Mouse (Mus musculus) Patski (cell line): Measurements from ENCODE around the gene Cnnm1. TPM values are rescaled to one million over a fixed set of nuclear protein-coding genes. Genes with fewer than 3 reads are reported as not detected.
A peak's percentile ranks its signal among the peaks of the same experiment; 100 is the strongest.

Experiments
- ATAC-seq: fragments of 100-300 bp; one replicate; pipeline ENCODE4 v1.8.0; 2021
- CTCF ChIA-PET: fragments of 350-600 bp; sonication (Branson Sonifier 250); formaldehyde crosslinking; loops from one replicate; lab custom pipeline; 2022; ENCODE audit warnings: inconsistent platforms; lab: Charles Lee
- POLR2A ChIA-PET: fragments of 350-600 bp; sonication (Branson Sonifier 250); formaldehyde crosslinking; loops from one replicate; lab custom pipeline; 2022; ENCODE audit warnings: antibody characterized with exemption, inconsistent platforms; lab: Charles Lee
- DNase-seq: peaks from one replicate; pipeline ENCODE4 v3.0.0-alpha.2; 2011; ENCODE audit warnings: low read depth, low spot score
- H3K27me3 ChIP-seq: fragments of 371-371 bp; one replicate; pipeline ENCODE4 v1.5.1; 2021
- CTCF ChIP-seq: fragments of 100-300 bp; IDR thresholded peaks from one replicate; pipeline ENCODE4 v1.5.1; 2021
- in situ Hi-C: fragments of 300-500 bp; cut with MboI; formaldehyde crosslinking; loops from 3 replicates; pipeline ENCODE4 v1.11.1; 2018; ENCODE audit warnings: low pct_unique_long_range_greater_than_20kb, mixed read lengths
- polyA plus RNA-seq: library from polyadenylated mRNA; unstranded; gene quantifications from one replicate; pipeline ENCODE4 v1.2.3, GENCODE M21; 2021

The Cnnm1 gene
- not detected for polyA plus RNA-seq

GRCm38 (mm10) chr19:43440112-43440737, at the start of gene Cnnm1:
Gene Cnnm1, plus strand, starts transcription at chr19:43440436.
- DNase-seq (no peak), ATAC-seq (peak; percentile 34)
- TF ChIP-seq CTCF = no peak
- ChIA-PET CTCF (interaction anchor here (0.7 kb wide), 1 partner anchor 39 kb away, joined by 3 read pairs; no protein-coding TSS in a partner anchor), POLR2A (no interaction called here)
- peaks cover 65% of the 10 kb centered on the region for H3K27me3 ChIP-seq
- in situ Hi-C loops = no loop called here

- peak; percentile 77 for TF ChIP-seq CTCF
- POLR2A ChIA-PET = no interaction called here
- in situ Hi-C loops = no loop called here
- ATAC-seq (peak; percentile 83), DNase-seq (peak; percentile 6)
- peaks cover 87% of the 10 kb centered on the region for H3K27me3 ChIP-seq
- CTCF ChIA-PET = interaction anchor here (1.0 to 3.1 kb wide), 10 partner anchors 8 to 1081 kb away, joined by 3 to 18 read pairs (median 6); no protein-coding TSS in a partner anchor
Observed at GRCm38 (mm10) chr19:43396327-43396726, 43.9 kb upstream of the Cnnm1 start.

DNA sequence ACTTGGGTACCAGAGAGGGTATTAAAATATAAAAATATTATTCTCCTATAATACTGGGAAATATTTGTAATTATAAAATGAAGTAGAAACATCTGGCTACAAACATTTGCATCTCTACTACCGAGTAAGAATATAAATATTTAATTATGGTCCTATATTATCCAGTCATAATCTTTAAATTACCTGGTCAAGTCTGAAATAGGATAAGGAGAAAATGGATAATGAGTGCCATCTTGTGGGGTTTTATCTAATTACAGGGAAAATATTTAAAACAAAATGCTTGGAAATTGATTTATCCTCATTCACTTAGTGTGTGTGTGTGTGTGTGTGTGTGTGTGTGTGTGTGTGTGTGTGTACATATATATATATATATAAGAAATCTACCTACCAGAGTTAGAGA, 33.1 kb upstream of the Cnnm1 start:
- no peak for ATAC-seq
- ChIA-PET CTCF (no interaction called here), POLR2A (no interaction called here)
- no peak for DNase-seq
- H3K27me3 ChIP-seq = peaks cover 62% of the 10 kb centered on the region
- in situ Hi-C loops = no loop called here
- TF ChIP-seq CTCF = peak; percentile 29

DNA sequence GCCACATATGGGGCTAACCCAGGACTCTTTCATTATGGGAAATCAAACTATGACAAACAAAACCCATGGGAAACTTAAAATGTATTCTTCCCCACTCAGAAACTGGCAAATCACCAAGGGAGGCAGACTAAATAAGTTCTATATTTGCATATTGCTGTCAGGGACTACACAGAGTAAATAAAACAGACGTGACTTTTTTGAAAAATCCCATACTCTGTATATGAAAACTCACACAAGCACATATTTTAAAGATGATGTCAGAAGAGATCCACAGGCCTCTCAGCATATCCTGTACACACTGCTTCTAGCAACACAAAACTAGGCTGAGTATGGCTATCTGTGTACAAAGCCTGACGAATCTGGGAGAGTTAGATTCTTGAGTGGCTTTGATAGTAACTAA, 24.7 kb upstream of the Cnnm1 start:
- ATAC-seq (no peak), DNase-seq (no peak)
- ChIA-PET POLR2A (no interaction called here), CTCF (no interaction called here)
- no peak for TF ChIP-seq CTCF
- peaks cover 43% of the 10 kb centered on the region for H3K27me3 ChIP-seq
- in situ Hi-C loops = no loop called here

DNA sequence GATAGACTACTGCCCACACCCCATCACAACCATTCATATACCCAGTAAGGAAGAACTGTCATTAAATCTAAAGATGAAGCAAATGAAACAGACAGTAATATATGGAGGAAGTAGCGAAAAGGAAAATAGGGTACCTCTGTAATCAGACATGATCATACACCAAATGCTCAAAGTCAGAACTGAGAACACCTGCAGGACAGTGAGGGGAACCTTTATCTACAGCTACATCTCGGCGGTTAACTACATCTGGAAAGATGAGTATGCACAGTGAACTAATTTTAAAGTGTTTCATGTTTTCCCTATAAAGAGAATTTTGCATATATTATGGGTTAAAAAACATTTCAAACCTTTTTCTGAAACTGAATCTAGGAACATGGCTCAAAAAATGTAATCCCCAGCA, 19.7 kb upstream of the Cnnm1 start:
- ATAC-seq (no peak), DNase-seq (no peak)
- CTCF ChIA-PET = interaction anchor here (2.7 kb wide), 1 partner anchor 11 kb away, joined by 8 read pairs; no protein-coding TSS in a partner anchor
- POLR2A ChIA-PET = no interaction called here
- TF ChIP-seq CTCF = no peak
- H3K27me3 ChIP-seq = peaks cover 67% of the 10 kb centered on the region
- in situ Hi-C loops = no loop called here

- no peak for ATAC-seq
- DNase-seq = no peak
- CTCF ChIA-PET = no interaction called here
- TF ChIP-seq CTCF = no peak
- H3K27me3 ChIP-seq = peaks cover 86% of the 10 kb centered on the region
- in situ Hi-C loops = no loop called here
- POLR2A ChIA-PET = no interaction called here
Observed at GRCm38 (mm10) chr19:43424082-43424481, 16.2 kb upstream of the Cnnm1 start.

DNA sequence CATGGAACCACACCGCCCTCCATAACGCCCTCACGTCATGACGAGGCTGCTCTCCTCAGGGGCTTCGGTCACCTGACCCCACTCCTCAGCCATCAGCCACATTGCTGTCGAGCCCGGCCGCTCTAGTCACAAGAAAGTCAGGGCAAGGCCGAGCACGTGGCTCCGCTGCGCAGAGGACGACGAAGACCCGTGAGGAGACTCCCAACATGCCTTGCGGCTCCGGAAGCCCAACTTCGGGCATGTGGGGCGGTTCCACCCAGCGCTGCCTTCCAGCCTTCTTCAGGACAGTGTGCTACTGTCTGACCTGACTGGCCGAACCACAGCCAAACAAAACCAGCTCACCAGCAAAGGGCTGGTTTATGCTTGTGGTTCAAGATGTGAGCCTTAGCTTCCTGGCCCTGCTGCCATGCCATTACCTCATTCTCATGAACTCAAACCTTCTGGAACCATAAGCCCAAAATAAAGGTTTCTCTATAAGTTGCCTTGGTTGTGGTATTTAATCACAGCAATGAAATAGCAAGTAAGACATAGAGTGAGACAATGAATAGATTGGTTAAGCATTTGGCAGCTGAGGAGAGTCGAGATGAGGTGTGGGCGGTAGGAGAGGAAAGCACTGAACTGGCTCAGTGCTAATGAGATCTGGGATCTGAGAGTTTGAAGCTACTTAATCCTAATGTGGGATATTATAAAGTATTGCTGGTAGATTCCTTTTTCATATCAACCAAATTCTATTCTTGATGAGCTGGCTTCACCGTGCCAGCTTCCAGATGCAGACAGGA, 12.6 kb upstream of the Cnnm1 start:
- POLR2A ChIA-PET = interaction anchor here (1.0 kb wide), 1 partner anchor 24 kb away, joined by 3 read pairs; no protein-coding TSS in a partner anchor
- DNase-seq (no peak), ATAC-seq (no peak)
- H3K27me3 ChIP-seq = peaks cover 81% of the 10 kb centered on the region
- TF ChIP-seq CTCF = no peak
- in situ Hi-C loops = no loop called here
- CTCF ChIA-PET = no interaction called here

GRCm38 (mm10) chr19:43439246-43439645, 990 bp upstream of the Cnnm1 start:
- POLR2A ChIA-PET = no interaction called here
- peaks cover 62% of the 10 kb centered on the region for H3K27me3 ChIP-seq
- CTCF ChIA-PET = no interaction called here
- ATAC-seq (no peak), DNase-seq (no peak)
- in situ Hi-C loops = no loop called here
- no peak for TF ChIP-seq CTCF

DNA sequence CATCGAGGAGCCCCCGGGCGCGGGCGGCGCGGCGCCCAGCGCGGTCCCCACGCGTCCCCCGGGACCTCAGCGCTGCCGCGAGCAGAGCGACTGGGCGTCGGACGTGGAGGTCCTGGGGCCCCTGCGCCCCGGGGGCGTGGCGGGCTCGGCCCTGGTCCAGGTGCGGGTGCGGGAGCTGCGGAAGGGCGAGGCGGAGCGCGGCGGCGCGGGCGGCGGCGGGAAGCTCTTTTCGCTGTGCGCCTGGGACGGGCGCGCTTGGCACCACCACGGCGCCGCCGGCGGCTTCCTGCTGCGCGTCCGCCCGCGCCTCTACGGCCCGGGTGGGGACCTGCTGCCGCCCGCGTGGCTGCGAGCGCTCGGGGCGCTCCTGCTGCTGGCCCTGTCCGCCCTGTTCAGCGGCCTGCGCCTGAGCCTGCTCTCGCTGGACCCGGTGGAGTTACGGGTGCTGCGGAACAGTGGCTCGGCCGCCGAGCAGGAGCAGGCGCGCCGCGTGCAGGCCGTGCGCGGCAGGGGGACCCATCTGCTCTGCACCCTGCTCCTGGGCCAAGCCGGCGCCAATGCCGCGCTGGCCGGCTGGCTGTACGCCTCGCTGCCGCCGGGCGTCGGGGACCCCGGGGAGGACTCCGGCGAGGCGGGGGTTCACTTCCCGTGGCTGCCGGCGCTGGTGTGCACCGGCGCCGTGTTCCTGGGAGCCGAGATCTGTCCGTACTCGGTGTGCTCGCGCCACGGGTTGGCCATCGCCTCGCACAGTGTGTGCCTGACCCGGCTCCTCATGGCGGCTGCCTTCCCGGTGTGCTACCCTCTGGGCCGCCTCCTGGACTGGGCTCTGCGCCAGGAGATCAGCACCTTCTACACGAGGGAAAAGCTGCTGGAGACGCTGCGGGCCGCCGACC, 778 bp downstream of the Cnnm1 start:
- CTCF ChIA-PET = no interaction called here
- TF ChIP-seq CTCF = no peak
- ATAC-seq = peak; percentile 23
- POLR2A ChIA-PET = no interaction called here
- H3K27me3 ChIP-seq = peaks cover 70% of the 10 kb centered on the region
- in situ Hi-C loops = no loop called here
- no peak for DNase-seq

DNA sequence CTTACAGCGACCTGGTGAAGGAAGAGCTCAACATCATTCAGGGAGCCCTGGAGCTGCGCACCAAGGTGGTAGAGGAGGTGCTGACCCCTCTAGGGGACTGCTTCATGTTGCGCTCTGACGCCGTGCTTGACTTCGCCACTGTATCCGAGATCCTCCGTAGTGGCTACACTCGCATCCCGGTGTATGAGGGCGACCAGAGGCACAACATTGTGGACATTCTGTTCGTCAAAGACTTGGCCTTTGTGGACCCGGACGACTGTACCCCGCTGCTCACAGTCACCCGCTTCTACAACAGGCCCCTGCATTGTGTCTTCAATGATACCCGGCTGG, 1.4 kb downstream of the Cnnm1 start:
- peaks cover 74% of the 10 kb centered on the region for H3K27me3 ChIP-seq
- ChIA-PET CTCF (no interaction called here), POLR2A (no interaction called here)
- TF ChIP-seq CTCF = no peak
- in situ Hi-C loops = no loop called here
- DNase-seq (no peak), ATAC-seq (no peak)
